Mouse (Mus musculus) embryo, embryonic 11 days (tissue): ENCODE data around the gene Tmem50b.
"Not testable (repeated sequence)": the region's sequence is repeated elsewhere in the genome, so short reads cannot be mapped to it uniquely, and the experiment has no call there.

Experiments used
- DNase-seq: peaks from one replicate; pipeline ENCODE4 v3.0.0-alpha.2; 2015

The Tmem50b gene

GRCm38 (mm10) chr16:91534888-91535287 lies 62.7 kb downstream of the Tmem50b start:
- no peak for DNase-seq

- peak; percentile 87 for DNase-seq
Observed at GRCm38 (mm10) chr16:91534477-91534876, 63.1 kb downstream of the Tmem50b start.

- DNase-seq = no peak
Observed at GRCm38 (mm10) chr16:91533097-91534001, 64.3 kb downstream of the Tmem50b start.

- no peak for DNase-seq
Observed at GRCm38 (mm10) chr16:91532429-91532828, 65.2 kb downstream of the Tmem50b start.

- DNase-seq = no peak
Observed at GRCm38 (mm10) chr16:91531856-91532255, 65.7 kb downstream of the Tmem50b start.

- DNase-seq = not testable (repeated sequence)
Observed at GRCm38 (mm10) chr16:91530830-91531229, 66.8 kb downstream of the Tmem50b start.

- no peak for DNase-seq
Observed at GRCm38 (mm10) chr16:91528578-91528977, 69.0 kb downstream of the Tmem50b start.

- no peak for DNase-seq
Observed at GRCm38 (mm10) chr16:91527500-91527899, 70.1 kb downstream of the Tmem50b start.

- DNase-seq = no peak
Observed at GRCm38 (mm10) chr16:91527051-91527450, 70.5 kb downstream of the Tmem50b start.

- DNase-seq = no peak
Observed at GRCm38 (mm10) chr16:91526274-91526673, 71.3 kb downstream of the Tmem50b start.
